Mouse (Mus musculus) cortical plate, adult 2 months (tissue): ENCODE data around the gene Slc7a8.

Source experiments
- CTCF ChIP-seq: fragments of 200-500 bp; IDR thresholded peaks from 2 replicates; pipeline ENCODE4 v1.5.1; 2011; ENCODE audit warnings: mild to moderate bottlenecking, control low read depth, low read length; ENCODE audit not compliant: insufficient read depth; ENCODE audit errors: extremely low read depth
- POLR2A ChIP-seq: fragments of 200-500 bp; IDR thresholded peaks from 2 replicates; pipeline ENCODE4 v1.6.1; 2011; ENCODE audit warnings: mild to moderate bottlenecking, low read length, control low read depth; ENCODE audit not compliant: insufficient read depth; ENCODE audit errors: extremely low read depth

DNA sequence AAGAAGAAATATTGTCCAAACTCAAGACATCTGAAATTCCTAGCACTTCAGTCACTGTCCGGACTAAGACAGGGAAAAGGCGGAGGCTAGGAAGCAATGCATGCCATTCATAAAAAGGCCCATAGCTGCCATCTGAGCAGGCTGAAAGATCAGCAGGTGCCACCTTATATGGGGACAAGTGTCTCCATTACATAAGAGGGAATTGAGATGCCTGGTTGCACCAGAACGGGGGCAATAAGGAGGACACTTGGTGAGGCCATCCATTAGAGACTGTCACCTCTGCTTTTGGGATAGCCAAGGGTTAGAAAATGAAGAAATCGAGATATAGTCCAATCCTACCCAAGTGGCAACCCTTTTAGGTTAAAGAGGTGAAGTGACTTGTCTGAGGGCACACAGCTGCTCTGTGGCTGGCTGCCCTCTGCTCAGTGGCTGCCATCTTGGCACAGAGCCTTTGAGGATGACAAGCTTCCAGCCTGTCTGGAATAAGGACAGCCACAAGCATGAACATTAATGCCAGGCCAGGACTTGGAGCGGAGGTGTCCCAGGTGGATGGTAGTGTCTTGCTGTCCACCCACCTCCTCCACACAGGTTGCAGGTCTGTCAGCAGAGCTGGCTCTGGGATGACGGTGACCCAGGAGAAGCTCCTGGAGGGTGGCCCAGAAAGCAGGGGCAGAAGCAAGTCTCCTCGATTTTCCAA, 60.9 kb downstream of the Slc7a8 start:
- TF ChIP-seq CTCF (no peak), POLR2A (no peak; the same call in 1 of the 2 replicates)
